Mouse (Mus musculus) intestine, embryonic 15.5 days (tissue): Measurements from ENCODE around the gene Cda. TPM values are rescaled to one million over a fixed set of nuclear protein-coding genes. Genes with fewer than 3 reads are reported as not detected.

ENCODE experiments used
- ATAC-seq: fragments of 200-750 bp; cut with Nextera tagmentation; 2 replicates; pipeline ENCODE4 v1.8.0; 2017; ENCODE audit warnings: moderate TSS enrichment, moderate library complexity
- H3K27ac ChIP-seq: fragments of 300-500 bp; sonication (generic); 2 replicates; pipeline ENCODE4 v1.5.1; 2015; ENCODE audit warnings: mild to moderate bottlenecking, inconsistent platforms
- H3K27me3 ChIP-seq: fragments of 300-500 bp; sonication (generic); replicated peaks from 2 replicates; pipeline ENCODE4 v1.6.1; 2015; ENCODE audit warnings: inconsistent platforms
- H3K36me3 ChIP-seq: fragments of 300-500 bp; sonication (generic); 2 replicates; pipeline ENCODE4 v1.6.1; 2015; ENCODE audit warnings: inconsistent platforms
- H3K4me1 ChIP-seq: fragments of 300-500 bp; sonication (generic); replicated peaks from 2 replicates; pipeline ENCODE4 v1.6.1; 2015; ENCODE audit warnings: inconsistent platforms
- H3K4me2 ChIP-seq: fragments of 300-500 bp; sonication (generic); replicated peaks from 2 replicates; pipeline ENCODE4 v1.6.1; 2015; ENCODE audit warnings: mild to moderate bottlenecking, inconsistent platforms
- H3K4me3 ChIP-seq: fragments of 300-500 bp; sonication (generic); replicated peaks from 2 replicates; pipeline ENCODE4 v1.5.1; 2015; ENCODE audit warnings: inconsistent platforms
- H3K9ac ChIP-seq: fragments of 300-500 bp; sonication (generic); 2 replicates; pipeline ENCODE4 v1.6.1; 2015; ENCODE audit warnings: inconsistent platforms
- H3K9me3 ChIP-seq: fragments of 300-500 bp; sonication (generic); 2 replicates; pipeline ENCODE4 v1.6.1; 2016; ENCODE audit warnings: inconsistent platforms
- WGBS: fragments of 180-500 bp; shearing (Covaris S2); methylation state at CpG from one replicate; pipeline ENCODE4 v1.1.7; 2015; 5-methylcytosine and 5-hydroxymethylcytosine counted together
- polyA plus RNA-seq: library from polyadenylated mRNA; unstranded; fragments of >200 nt; fragmentation: Nextera tagmentation; extraction: Ambion mirVana; gene quantifications from 2 replicates; pipeline ENCODE4 v1.2.1, GENCODE M21; 2015

The Cda gene
- polyA plus RNA-seq, 1 experiment from 2014 or later: 26.5 TPM

DNA sequence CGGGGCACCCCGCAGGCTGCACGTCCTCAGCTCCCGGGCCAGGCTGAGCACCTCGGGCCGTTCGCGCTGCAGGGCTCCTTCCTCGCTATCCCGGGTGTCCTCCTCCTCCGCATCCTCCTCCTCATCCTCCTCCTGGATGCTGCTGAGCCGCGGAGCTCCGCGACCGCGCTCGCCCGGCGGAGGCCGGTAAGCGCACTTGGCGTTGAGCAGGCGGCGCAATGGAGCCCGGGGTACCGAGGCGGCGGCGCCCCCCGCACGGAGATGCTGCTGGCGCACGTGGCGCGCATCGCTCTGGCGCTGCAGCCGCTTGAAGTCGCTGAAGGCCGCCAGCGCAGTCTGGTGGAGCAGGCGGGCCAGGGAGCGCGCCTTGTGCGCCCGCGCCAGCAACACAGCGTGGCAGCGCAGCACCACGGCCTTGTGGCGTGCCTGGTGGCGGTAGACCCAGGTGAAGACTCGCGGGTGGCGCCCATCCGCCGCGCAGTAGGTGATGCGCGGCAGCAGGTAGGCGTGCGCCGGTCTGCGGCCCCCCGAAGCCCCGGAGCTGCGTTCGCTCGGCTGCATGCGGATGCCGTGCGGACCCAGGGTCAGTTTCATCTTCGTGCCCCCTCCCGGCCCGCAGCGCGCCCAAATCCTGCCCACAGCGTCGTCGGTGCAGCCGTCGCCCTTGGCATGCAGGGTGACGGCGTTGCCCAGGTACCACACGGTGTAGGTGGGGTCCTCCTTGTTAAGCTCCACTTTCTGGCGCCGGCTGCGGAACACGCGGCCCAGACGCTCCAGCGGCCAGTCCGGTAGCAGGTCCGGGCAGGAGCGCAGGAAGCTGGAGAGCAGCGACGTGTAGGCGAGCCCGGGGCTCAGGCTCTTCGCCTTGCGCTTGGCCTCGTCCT is 27.5 kb upstream of the Cda start:
- Histone ChIP-seq H3K9me3 (no peaks in the 10 kb centered on the region), H3K27ac (no peak overlapping the region), H3K4me3 (peak overlapping the region; percentile 30), H3K4me1 (peaks cover 20% of the 10 kb centered on the region), H3K36me3 (no peaks in the 10 kb centered on the region), H3K27me3 (peaks cover 62% of the 10 kb centered on the region), H3K4me2 (peak overlapping the region; percentile 70), H3K9ac (no peak overlapping the region)
- no peak for ATAC-seq
- under 1% methylated on average over 103 of the region's 103 CpGs for WGBS

- Histone ChIP-seq H3K4me2 (no peak overlapping the region), H3K36me3 (no peaks in the 10 kb centered on the region), H3K9me3 (no peaks in the 10 kb centered on the region), H3K4me1 (peaks cover 20% of the 10 kb centered on the region), H3K27ac (no peak overlapping the region), H3K4me3 (no peak overlapping the region), H3K27me3 (peaks cover 59% of the 10 kb centered on the region), H3K9ac (no peak overlapping the region)
- WGBS: 71% methylated on average over 7 of the region's 7 CpGs
- ATAC-seq: no peak
Observed at GRCm38 (mm10) chr4:138393703-138394102, 25.9 kb upstream of the Cda start.

DNA sequence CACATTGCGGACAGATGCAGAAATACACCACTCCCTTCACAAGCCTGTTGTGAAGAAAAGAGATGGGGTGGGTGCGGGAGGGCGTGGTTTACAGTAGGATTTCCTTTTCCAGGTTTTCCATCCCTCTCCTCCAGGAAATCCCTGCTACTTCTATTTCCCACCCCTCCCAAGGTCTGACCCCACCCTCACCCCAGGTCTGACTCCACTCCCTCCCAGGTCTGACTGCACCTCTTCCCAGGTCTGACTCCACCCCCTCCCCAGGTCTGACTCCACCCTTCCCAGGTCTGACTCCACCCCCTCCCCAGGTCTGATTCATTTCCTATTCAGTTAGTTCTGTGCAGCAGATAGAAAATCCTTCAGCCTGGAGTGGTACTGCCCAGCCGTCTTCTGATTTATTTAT is 16.0 kb upstream of the Cda start:
- Histone ChIP-seq H3K4me2 (no peak overlapping the region), H3K36me3 (no peaks in the 10 kb centered on the region), H3K4me3 (no peak overlapping the region), H3K9ac (no peak overlapping the region), H3K27me3 (no peaks in the 10 kb centered on the region), H3K27ac (no peak overlapping the region), H3K4me1 (no peaks in the 10 kb centered on the region), H3K9me3 (no peaks in the 10 kb centered on the region)
- peak; percentile 83 for ATAC-seq
- 45% methylated on average over 4 of the region's 4 CpGs for WGBS

DNA sequence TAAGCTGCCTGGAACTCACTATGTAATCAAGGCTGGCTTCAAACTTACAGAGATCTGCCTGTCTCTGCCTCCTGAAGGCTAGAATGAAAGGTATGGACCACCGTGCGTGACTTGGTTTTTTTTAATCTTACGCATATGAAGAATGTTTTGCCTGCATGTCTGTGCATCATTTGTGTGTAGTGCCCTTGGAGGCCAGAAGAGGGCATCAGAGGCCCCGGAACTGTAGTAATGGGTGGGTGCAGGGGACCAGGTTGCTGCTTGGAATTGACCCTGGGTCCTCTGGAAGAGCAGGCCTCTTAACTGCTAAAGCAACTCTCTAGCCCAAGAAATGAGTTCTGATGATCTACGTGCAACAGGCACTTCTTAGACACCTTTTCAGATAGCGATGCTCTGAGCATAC is 14.7 kb upstream of the Cda start:
- Histone ChIP-seq H3K4me3 (no peak overlapping the region), H3K9me3 (no peaks in the 10 kb centered on the region), H3K27me3 (no peaks in the 10 kb centered on the region), H3K4me1 (0 out of 2 replicates have a peak, but pooled peaks cover under 1% of the 10 kb centered on the region), H3K27ac (no peak overlapping the region), H3K36me3 (no peaks in the 10 kb centered on the region), H3K4me2 (no peak overlapping the region), H3K9ac (no peak overlapping the region)
- 76% methylated on average over 6 of the region's 6 CpGs for WGBS
- no peak for ATAC-seq

DNA sequence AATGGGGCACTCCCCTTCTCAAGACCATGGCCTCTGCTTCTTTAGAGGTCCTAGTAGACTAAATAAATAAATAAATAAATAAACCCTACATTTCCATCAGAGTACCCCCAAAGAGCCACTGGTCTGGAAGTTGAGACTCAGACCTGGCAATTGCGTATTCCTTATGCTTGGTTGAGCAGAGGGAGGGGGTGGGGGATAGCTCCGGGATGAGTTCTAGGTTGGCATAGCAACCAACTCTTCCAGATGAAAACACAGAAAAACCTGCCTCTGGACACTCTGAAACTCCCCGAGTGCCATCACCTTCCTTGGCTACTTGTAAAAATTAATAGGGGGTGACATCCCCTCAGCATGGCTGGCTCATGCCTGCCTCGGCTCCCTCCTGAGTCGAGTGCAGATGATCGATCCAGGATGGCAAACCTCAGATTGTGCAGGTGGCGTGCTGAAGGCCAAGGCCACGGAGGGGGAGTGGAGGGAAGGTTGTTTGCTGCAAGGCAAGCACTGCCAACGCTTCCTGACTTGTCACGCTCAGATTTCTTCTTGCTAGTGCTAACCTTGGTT is 12.4 kb upstream of the Cda start:
- 39% methylated on average over 10 of the region's 10 CpGs for WGBS
- no peak overlapping the region for H3K9ac ChIP-seq
- H3K9me3 ChIP-seq: no peaks in the 10 kb centered on the region
- no peaks in the 10 kb centered on the region for H3K36me3 ChIP-seq
- no peak overlapping the region for H3K27ac ChIP-seq
- H3K27me3 ChIP-seq: no peaks in the 10 kb centered on the region
- H3K4me1 ChIP-seq: 0 out of 2 replicates have a peak, but pooled peaks cover 2% of the 10 kb centered on the region
- no peak for ATAC-seq
- H3K4me3 ChIP-seq: no peak overlapping the region
- H3K4me2 ChIP-seq: no peak overlapping the region

DNA sequence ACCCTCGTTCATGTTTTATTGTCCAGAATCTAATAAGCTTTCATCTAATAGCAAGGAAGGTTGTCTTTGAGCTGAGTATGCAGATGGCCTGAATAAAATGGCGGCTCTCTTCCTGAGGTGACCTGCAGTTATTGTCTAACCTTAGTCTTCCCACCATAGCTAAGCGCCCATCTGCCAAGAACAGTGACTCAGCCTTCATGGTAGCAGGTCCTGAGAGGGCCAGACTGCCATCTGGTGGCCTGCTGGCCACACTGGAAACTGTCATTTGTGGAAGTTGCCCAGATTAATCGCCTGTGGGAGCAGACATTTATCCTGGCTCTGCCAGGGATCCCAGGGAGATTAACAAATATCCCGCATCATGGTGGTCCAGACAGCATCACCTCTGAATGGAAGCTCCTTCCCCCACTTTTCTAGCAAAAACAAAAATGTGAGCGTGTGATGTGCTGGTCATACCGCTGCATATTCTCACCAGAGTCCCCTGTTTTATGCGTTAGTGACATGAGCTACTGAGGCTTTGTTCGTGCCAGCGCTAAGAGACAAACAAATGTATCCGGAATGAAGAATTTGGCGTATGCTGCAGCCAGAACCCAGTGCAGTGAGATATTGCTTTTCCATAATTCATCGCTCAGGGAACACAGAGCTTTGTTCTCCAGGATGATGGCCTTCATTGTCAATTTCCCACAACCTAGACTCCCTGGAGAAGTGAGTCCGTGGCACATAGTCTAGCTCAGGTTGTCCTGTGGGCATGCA is 11.5 kb upstream of the Cda start:
- no peak overlapping the region for H3K4me3 ChIP-seq
- 0 out of 2 replicates have a peak, but pooled peaks have one; percentile 36 for ATAC-seq
- no peaks in the 10 kb centered on the region for H3K9me3 ChIP-seq

GRCm38 (mm10) chr4:138377526-138377925 is 9.7 kb upstream of the Cda start:
- H3K27ac ChIP-seq: no peak overlapping the region

More for the DNA sequence above, 11.5 kb upstream of the Cda start:
- Histone ChIP-seq H3K27ac (no peak overlapping the region), H3K36me3 (no peaks in the 10 kb centered on the region), H3K27me3 (no peaks in the 10 kb centered on the region), H3K4me2 (no peak overlapping the region), H3K4me1 (0 out of 2 replicates have a peak, but pooled peaks cover 2% of the 10 kb centered on the region), H3K9ac (no peak overlapping the region)
- WGBS: 52% methylated on average over 14 of the region's 14 CpGs

DNA sequence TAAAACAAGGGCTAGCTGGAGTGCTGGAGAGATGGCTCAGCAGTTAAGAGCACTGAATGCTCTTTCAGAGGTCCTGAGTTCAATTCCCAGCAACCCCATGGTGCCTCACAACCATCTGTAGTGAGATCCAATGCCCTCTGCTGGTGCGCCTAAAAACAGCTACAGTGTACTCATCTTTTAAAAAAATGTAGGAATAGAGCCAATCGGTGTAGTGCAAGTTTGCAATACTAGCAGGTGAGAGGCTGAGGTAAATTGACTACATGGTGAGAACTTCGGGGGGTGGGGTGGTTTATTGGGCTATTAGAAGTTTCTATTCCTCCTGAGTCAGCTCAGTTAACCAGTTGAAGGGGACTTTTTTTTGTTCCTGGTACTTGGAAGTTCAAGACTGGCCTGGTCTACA is 7.3 kb upstream of the Cda start:
- Histone ChIP-seq H3K4me2 (no peak overlapping the region), H3K4me1 (0 out of 2 replicates have a peak, but pooled peaks cover 2% of the 10 kb centered on the region), H3K9me3 (no peaks in the 10 kb centered on the region; the same call in 1 of the 2 replicates), H3K27ac (no peak overlapping the region), H3K9ac (no peak overlapping the region), H3K27me3 (no peaks in the 10 kb centered on the region), H3K4me3 (no peak overlapping the region), H3K36me3 (no peaks in the 10 kb centered on the region)
- no peak for ATAC-seq
- WGBS: 73% methylated on average over 3 of the region's 3 CpGs

More at GRCm38 (mm10) chr4:138377526-138377925, 9.7 kb upstream of the Cda start:
- Histone ChIP-seq H3K36me3 (no peaks in the 10 kb centered on the region), H3K27me3 (no peaks in the 10 kb centered on the region), H3K4me1 (0 out of 2 replicates have a peak, but pooled peaks cover 2% of the 10 kb centered on the region), H3K9ac (no peak overlapping the region), H3K4me3 (no peak overlapping the region), H3K9me3 (no peaks in the 10 kb centered on the region; the same call in 1 of the 2 replicates), H3K4me2 (no peak overlapping the region)
- WGBS: 44% methylated on average over 6 of the region's 6 CpGs
- peak; percentile 24; the same call in 1 of the 2 replicates for ATAC-seq

GRCm38 (mm10) chr4:138370996-138371516 is 3.3 kb upstream of the Cda start:
- Histone ChIP-seq H3K9me3 (no peaks in the 10 kb centered on the region; the same call in 1 of the 2 replicates), H3K4me3 (no peak overlapping the region), H3K36me3 (no peaks in the 10 kb centered on the region), H3K4me2 (no peak overlapping the region), H3K27me3 (no peaks in the 10 kb centered on the region), H3K9ac (no peak overlapping the region), H3K4me1 (peaks cover 16% of the 10 kb centered on the region; the same call in 1 of the 2 replicates), H3K27ac (no peak overlapping the region)
- WGBS: 85% methylated on average over 5 of the region's 5 CpGs
- ATAC-seq: no peak

DNA sequence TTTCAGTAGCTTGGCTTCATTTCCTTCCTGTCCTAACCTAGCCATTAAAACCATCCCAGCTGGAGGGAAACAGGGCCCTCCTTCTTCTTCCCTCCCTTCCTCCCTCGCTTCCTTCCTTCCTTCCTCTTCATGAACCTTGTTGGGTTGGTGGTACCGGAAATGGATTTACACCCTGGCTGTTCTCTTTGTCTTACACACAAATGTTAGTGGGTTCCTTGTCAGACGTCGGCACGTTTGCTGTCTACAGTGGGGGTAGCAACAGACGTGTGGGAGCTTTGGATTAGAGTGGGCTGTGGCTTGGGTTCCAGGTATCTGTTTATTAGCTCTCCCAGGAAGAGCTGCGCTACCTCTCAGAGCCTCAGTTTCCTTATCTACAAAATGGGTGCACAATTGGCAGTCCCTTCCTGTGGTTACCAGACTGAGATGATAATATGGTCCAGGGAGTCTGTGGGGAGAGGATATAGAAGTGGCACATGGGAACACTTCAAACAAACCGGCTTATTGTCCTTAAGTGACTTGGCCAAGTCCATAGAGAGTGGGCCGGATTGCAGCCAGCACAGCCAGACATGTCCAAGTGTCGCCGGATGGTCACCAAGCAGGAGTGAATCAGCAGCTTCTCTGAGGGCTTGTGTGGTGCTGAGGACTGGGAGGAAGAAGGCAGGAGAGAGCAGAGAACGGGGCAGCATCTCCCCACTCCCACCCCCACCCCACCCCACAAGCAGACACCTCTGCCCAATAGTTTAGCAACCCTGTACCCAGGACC is 887 bp upstream of the Cda start:
- H3K27me3 ChIP-seq: no peaks in the 10 kb centered on the region
- no peak overlapping the region for H3K9ac ChIP-seq
- no peak for ATAC-seq
- no peak overlapping the region for H3K4me3 ChIP-seq
- peaks cover 16% of the 10 kb centered on the region; the same call in 1 of the 2 replicates for H3K4me1 ChIP-seq
- H3K27ac ChIP-seq: no peak overlapping the region
- no peaks in the 10 kb centered on the region; the same call in 1 of the 2 replicates for H3K9me3 ChIP-seq
- peak overlapping the region; percentile 87 for H3K4me2 ChIP-seq
- H3K36me3 ChIP-seq: no peaks in the 10 kb centered on the region
- 80% methylated on average over 12 of the region's 12 CpGs for WGBS

- no peaks in the 10 kb centered on the region for H3K36me3 ChIP-seq
- no peak overlapping the region for H3K4me3 ChIP-seq
- 0 out of 2 replicates have a peak, but pooled peaks have one; percentile 26 for ATAC-seq
- no peaks in the 10 kb centered on the region for H3K9me3 ChIP-seq
- WGBS: 75% methylated on average over 2 of the region's 2 CpGs
- no peak overlapping the region for H3K9ac ChIP-seq
- no peak overlapping the region for H3K4me2 ChIP-seq
- no peaks in the 10 kb centered on the region for H3K27me3 ChIP-seq
- H3K4me1 ChIP-seq: peaks cover 16% of the 10 kb centered on the region; the same call in 1 of the 2 replicates
- no peak overlapping the region for H3K27ac ChIP-seq
Observed at GRCm38 (mm10) chr4:138366561-138366960, 1.2 kb downstream of the Cda start.
